Mouse (Mus musculus): ENCODE data around the gene Ppp1r3f. TPM values are rescaled to one million over a fixed set of nuclear protein-coding genes. Genes with fewer than 3 reads are reported as not detected.

Ppp1r3f gene
- polyA plus RNA-seq, 1 experiment, result 3.5 TPM

DNA sequence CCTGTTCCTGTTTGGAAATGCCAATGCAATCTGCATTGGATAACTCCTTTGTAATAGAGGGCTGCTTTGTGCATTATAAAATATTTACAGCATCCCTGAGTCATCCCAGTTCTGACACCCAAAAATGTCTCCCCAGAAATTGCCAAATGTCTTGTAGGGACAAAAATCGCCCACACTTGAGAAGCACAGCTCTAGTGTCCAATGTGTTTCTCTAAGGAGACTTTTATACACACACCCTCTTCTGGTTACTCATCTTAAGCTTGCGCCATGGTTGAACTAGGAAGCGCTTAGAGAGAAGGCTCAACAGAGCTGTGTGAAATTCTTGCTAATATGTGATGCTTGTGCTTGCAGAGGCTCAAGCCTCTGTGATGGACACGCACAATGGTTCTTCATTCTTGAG, 20.6 kb downstream of the Ppp1r3f start:
- no peak for DNase-seq (ENCODE audit: low spot score)

DNA sequence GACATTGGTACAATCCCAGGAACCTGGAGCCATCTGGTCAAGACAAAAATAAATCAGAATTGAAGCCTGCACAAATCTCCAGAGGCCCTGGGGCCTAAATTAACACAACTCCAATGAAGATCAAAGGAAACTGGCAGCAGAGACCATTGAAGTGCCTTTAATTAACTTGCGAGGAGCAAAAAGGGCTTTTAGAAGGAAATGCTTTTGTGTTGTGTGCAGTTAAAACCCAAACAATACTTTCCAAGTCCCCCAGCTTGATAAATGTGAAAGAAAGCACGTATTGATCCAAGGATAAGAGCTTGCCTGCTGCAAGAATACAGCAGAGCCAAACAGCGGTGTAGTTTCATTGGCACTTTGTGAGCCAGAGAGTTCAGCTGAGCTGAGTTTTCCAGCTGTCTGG, 49.1 kb downstream of the Ppp1r3f start:
- DNase-seq (ENCODE audit: low spot score), result no peak

Other genes starting within 250 kb of the Ppp1r3f start
- gene Usp27x, start 198.5 kb downstream of the Ppp1r3f start, polyA plus RNA-seq (2012; rRNA removed), result 5.1 and 6.2 TPM in 2 replicates
- gene Foxp3, start 639 bp downstream of the Ppp1r3f start, polyA plus RNA-seq (2012; rRNA removed), result 0.08 and 0.21 TPM in 2 replicates
- gene Ccdc22, start 31.2 kb upstream of the Ppp1r3f start, polyA plus RNA-seq (2012; rRNA removed), result 12.0 and 12.5 TPM in 2 replicates
- gene Cacna1f, start 32.8 kb upstream of the Ppp1r3f start, polyA plus RNA-seq (2012; rRNA removed), result 0.01 TPM in 2 replicates
- 3.6 and 4.0 TPM in 2 replicates for gene Syp, start 64.2 kb upstream of the Ppp1r3f start, polyA plus RNA-seq (2012; rRNA removed)
- 12.1 and 16.3 TPM in 2 replicates for gene Prickle3, start 83.0 kb upstream of the Ppp1r3f start, polyA plus RNA-seq (2012; rRNA removed)
- gene Plp2, start 97.1 kb upstream of the Ppp1r3f start, polyA plus RNA-seq (2012; rRNA removed), result 233 and 234 TPM in 2 replicates
- 1.1 and 1.6 TPM in 2 replicates for gene Magix, start 107.0 kb upstream of the Ppp1r3f start, polyA plus RNA-seq (2012; rRNA removed)
- 20.6 and 21.9 TPM in 2 replicates for gene Gpkow, start 122.8 kb upstream of the Ppp1r3f start, polyA plus RNA-seq (2012; rRNA removed)
- 48.8 and 56.1 TPM in 2 replicates for gene Wdr45, start 140.1 kb upstream of the Ppp1r3f start, polyA plus RNA-seq (2012; rRNA removed)
- gene Gm45208, start 148.0 kb upstream of the Ppp1r3f start, polyA plus RNA-seq (2012; rRNA removed), result 0.44 TPM in 1 of 2 replicates, not detected in the other
- gene Praf2, start 154.2 kb upstream of the Ppp1r3f start, polyA plus RNA-seq (2012; rRNA removed), result 30.8 and 37.7 TPM in 2 replicates
- 16.9 and 17.2 TPM in 2 replicates for gene Ccdc120, start 176.6 kb upstream of the Ppp1r3f start, polyA plus RNA-seq (2012; rRNA removed)
- 11.2 and 23.7 TPM in 2 replicates for gene Tfe3, start 188.3 kb upstream of the Ppp1r3f start, polyA plus RNA-seq (2012; rRNA removed)
- 49.5 and 53.1 TPM in 2 replicates for gene Gripap1, start 215.5 kb upstream of the Ppp1r3f start, polyA plus RNA-seq (2012; rRNA removed)
- 1.7 and 2.4 TPM in 2 replicates for gene Kcnd1, start 248.0 kb upstream of the Ppp1r3f start, polyA plus RNA-seq (2012; rRNA removed)